Mouse (Mus musculus) liver, embryonic 12.5 days (tissue): Measurements from ENCODE around the gene Fbxl13. TPM values are rescaled to one million over a fixed set of nuclear protein-coding genes. Genes with fewer than 3 reads are reported as not detected.
"Not testable (repeated sequence)": the region's sequence is repeated elsewhere in the genome, so short reads cannot be mapped to it uniquely, and the experiment has no call there.

Experiments used
- ATAC-seq: fragments of 200-750 bp; cut with Nextera tagmentation; 2 replicates; pipeline ENCODE4 v1.8.0; 2017; ENCODE audit warnings: moderate number of reproducible peaks, mild to moderate bottlenecking, moderate library complexity
- H3K27ac ChIP-seq: fragments of 300-500 bp; sonication (generic); 2 replicates; pipeline ENCODE4 v1.5.1; 2016; ENCODE audit warnings: mild to moderate bottlenecking
- H3K27me3 ChIP-seq: fragments of 300-500 bp; sonication (generic); replicated peaks from 2 replicates; pipeline ENCODE4 v1.6.1; 2016; ENCODE audit warnings: mild to moderate bottlenecking, moderate library complexity
- H3K36me3 ChIP-seq: fragments of 300-500 bp; sonication (generic); 2 replicates; pipeline ENCODE4 v1.6.1; 2016; ENCODE audit warnings: mild to moderate bottlenecking, moderate library complexity
- H3K4me1 ChIP-seq: fragments of 300-500 bp; sonication (generic); 2 replicates; pipeline ENCODE4 v1.6.1; 2016
- H3K4me2 ChIP-seq: fragments of 300-500 bp; sonication (generic); 2 replicates; pipeline ENCODE4 v1.6.1; 2016; ENCODE audit warnings: mild to moderate bottlenecking, moderate library complexity
- H3K4me3 ChIP-seq: fragments of 300-500 bp; sonication (generic); 2 replicates; pipeline ENCODE4 v1.5.1; 2016; ENCODE audit warnings: mild to moderate bottlenecking, moderate library complexity
- H3K9ac ChIP-seq: fragments of 300-500 bp; sonication (generic); 2 replicates; pipeline ENCODE4 v1.6.1; 2016; ENCODE audit warnings: mild to moderate bottlenecking, moderate library complexity
- H3K9me3 ChIP-seq: fragments of 300-500 bp; sonication (generic); replicated peaks from 2 replicates; pipeline ENCODE4 v1.6.1; 2016; ENCODE audit warnings: mild to moderate bottlenecking, moderate library complexity
- WGBS: fragments of 180-500 bp; shearing (Covaris S2); methylation state at CpG from one replicate; pipeline ENCODE4 v1.1.7; 2016; ENCODE audit not compliant: insufficient replicate concordance; 5-methylcytosine and 5-hydroxymethylcytosine counted together
- polyA plus RNA-seq: library from polyadenylated mRNA; unstranded; fragments of >200 nt; fragmentation: Nextera tagmentation; extraction: Ambion mirVana; gene quantifications from 2 replicates; pipeline ENCODE4 v1.2.1, GENCODE M21; 2016

The Fbxl13 gene
- polyA plus RNA-seq, 1 experiment from 2014 or later, result 0.23 TPM

DNA sequence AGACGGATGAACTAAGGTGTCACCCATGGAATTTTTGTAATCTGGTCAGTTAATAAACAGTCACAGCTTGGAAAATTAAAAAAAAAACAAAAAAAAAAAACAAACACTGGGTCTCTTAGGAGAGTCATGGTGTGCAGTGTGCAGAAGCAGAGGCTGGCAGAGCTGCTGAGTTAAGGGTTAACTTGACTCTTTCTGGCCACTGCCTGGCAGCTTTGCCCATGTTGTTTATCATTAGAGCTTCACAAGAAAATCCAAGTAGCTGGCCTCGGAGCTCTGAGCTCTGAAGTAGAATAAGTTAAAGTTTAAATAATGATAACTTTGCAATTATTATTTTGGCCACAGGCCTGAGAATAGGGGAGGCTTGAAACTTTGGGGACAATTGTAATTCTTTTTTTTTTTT lies 45.9 kb downstream of the Fbxl13 start:
- H3K36me3 ChIP-seq, ATAC-seq: not testable (repeated sequence)

DNA sequence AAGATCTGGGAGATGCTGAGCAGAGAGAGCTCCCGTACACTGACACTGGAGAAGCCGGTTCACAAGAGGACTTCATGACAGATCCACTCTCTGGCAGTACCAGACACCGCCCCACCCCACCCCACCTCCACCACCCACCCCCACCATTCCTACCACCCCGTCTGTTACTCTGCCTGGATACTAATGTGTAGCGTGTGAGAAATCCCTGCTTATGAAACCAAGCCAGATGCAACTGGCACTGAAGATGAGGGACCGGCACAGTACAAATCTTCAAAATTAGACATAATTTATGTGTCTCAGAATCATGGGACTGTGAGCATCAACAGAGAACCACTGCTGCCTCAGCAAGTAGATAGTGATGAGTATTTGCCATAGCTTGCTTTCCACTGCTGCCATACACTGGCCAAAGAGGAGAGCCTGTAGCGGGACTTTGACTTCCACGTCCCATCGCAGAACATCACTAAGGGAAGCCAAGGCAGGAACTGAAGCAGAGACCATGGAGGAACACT lies 52.2 kb downstream of the Fbxl13 start:
- ATAC-seq, result no peak
- H3K27me3 ChIP-seq, result no peaks in the 10 kb centered on the region
- H3K9ac ChIP-seq, result no peak overlapping the region
- no peaks in the 10 kb centered on the region for H3K9me3 ChIP-seq
- WGBS, result 74% methylated on average over 9 of the region's 9 CpGs
- no peaks in the 10 kb centered on the region for H3K4me1 ChIP-seq
- H3K27ac ChIP-seq, result no peak overlapping the region
- H3K4me2 ChIP-seq, result no peak overlapping the region
- H3K4me3 ChIP-seq, result no peak overlapping the region
- no peaks in the 10 kb centered on the region for H3K36me3 ChIP-seq

More for the DNA sequence above, 45.9 kb downstream of the Fbxl13 start:
- 65% methylated on average over 2 of the region's 2 CpGs for whole genome bisulfite sequencing
- H3K4me2 ChIP-seq, H3K9me3 ChIP-seq, H3K27me3 ChIP-seq, H3K4me3 ChIP-seq, H3K9ac ChIP-seq, H3K4me1 ChIP-seq, H3K27ac ChIP-seq: not testable (repeated sequence)

DNA sequence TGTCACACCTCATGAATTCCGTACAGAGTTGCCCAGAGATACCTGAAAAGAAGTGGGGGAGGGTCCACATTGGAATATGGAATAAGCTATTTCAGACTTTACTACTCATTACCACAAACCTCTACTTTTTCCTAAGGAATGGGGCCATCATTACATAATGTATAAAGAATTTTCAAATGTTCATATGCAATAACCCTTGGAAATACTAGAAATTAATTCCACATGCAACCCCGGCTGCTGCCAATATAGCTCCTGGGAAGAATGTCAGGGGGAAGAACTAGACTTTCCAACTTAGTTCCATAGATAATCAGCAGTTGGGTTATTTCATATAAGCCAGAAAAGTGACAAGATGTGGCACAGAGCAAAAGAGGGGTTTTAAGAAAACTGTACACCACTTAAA lies 53.3 kb downstream of the Fbxl13 start:
- H3K4me1 ChIP-seq, result no peaks in the 10 kb centered on the region
- ATAC-seq, result no peak
- no peaks in the 10 kb centered on the region for H3K9me3 ChIP-seq
- no peak overlapping the region for H3K4me3 ChIP-seq
- H3K27ac ChIP-seq, result no peak overlapping the region
- no peaks in the 10 kb centered on the region for H3K36me3 ChIP-seq
- H3K9ac ChIP-seq, result no peak overlapping the region
- no peak overlapping the region for H3K4me2 ChIP-seq
- 69% methylated on average over 2 of the region's 2 CpGs for WGBS
- no peaks in the 10 kb centered on the region for H3K27me3 ChIP-seq

DNA sequence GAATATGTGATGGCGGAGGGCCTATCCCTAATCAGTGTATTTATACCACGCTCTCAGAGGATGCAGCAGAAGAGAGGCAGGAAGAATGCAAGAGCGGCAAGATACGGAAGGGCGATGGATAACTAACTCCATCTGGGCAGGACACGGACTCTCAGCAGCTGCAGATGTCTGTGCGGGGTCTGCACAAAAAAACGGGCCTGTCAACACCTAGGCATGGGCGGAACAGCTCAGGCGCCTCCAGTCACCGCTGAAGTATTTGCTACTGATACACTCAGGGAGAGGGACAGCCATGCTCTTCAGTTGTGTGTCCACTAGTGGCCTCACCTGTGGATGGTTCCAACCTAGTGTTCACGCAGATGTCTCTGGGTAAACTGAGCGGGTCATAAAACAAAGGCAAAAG lies 57.2 kb downstream of the Fbxl13 start:
- Histone ChIP-seq H3K4me2 (no peak overlapping the region), H3K4me1 (no peaks in the 10 kb centered on the region), H3K4me3 (no peak overlapping the region), H3K9me3 (no peaks in the 10 kb centered on the region), H3K27me3 (no peaks in the 10 kb centered on the region; the same call in 1 of the 2 replicates), H3K36me3 (no peaks in the 10 kb centered on the region), H3K9ac (no peak overlapping the region), H3K27ac (no peak overlapping the region)
- ATAC-seq, result no peak
- WGBS, result 80% methylated on average over 13 of the region's 13 CpGs

DNA sequence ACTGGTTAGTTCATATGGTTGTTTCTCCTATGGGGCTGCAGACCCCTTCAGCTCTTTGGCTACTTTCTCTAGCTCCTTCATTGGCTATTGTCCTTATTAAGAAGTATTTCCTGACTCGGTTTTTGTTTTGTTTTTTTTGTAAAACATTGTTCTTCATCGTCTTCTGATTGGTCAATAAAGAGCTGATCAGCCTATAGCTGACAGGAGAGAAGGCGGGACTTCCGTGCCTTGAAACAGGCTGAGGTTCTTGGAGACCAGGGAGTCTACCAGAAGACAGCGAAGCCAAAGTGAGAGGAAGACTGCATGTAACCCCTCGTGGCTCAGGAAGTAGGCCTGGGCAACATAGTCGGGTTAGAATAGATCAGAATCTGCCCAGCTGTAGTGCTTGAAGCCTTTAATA lies 57.8 kb downstream of the Fbxl13 start:
- no peaks in the 10 kb centered on the region for H3K4me1 ChIP-seq
- no peak overlapping the region for H3K4me2 ChIP-seq
- no peak overlapping the region for H3K9ac ChIP-seq
- no peak overlapping the region for H3K27ac ChIP-seq
- H3K4me3 ChIP-seq, result no peak overlapping the region
- ATAC-seq, result no peak
- WGBS, result 53% methylated on average over 7 of the region's 7 CpGs
- H3K36me3 ChIP-seq, result no peaks in the 10 kb centered on the region
- no peaks in the 10 kb centered on the region for H3K9me3 ChIP-seq
- no peaks in the 10 kb centered on the region; the same call in 1 of the 2 replicates for H3K27me3 ChIP-seq

DNA sequence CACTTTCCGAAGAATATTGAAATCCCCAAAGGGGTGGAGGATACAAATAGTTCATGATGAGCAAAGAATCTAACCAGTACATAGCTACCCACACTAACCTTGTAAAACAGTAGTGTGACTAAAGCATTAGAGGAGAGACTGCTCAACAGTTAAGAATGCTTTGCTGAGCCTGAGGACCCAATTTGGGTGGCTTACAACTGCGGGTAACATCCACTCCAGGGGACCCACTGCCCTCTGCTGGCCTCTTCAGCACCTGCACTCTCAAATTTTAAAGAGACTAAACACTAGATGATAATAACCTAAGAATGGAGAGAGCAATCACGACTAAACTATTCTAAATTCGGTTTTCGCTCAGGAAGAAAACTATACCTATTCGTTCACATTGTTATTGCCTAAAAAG lies 58.7 kb downstream of the Fbxl13 start:
- no peaks in the 10 kb centered on the region for H3K4me1 ChIP-seq
- no peaks in the 10 kb centered on the region for H3K9me3 ChIP-seq
- H3K9ac ChIP-seq, result no peak overlapping the region
- no peak overlapping the region for H3K27ac ChIP-seq
- 41% methylated on average over 6 of the region's 6 CpGs for WGBS
- no peak for ATAC-seq
- no peaks in the 10 kb centered on the region; the same call in 1 of the 2 replicates for H3K27me3 ChIP-seq
- no peaks in the 10 kb centered on the region for H3K36me3 ChIP-seq
- no peak overlapping the region for H3K4me3 ChIP-seq
- no peak overlapping the region for H3K4me2 ChIP-seq

DNA sequence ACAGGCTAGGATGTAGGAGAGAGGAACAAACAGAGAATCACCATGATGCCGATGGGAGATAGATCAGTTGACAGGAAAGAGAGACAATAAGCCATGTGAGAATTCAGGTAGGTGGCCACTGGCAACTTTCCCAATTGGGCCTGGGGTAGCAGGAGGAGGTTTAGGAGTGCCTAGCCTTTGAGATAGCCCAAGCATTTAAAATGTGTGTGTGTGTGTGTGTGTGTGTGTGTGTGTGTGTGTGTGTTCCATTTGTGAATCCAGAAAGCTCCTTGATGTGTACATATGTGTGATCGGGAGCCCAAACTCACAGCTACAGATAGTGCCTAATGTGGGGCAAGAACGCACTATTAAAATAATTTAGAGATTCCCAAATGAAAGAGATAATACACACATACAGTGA lies 67.3 kb downstream of the Fbxl13 start:
- 74% methylated on average over 3 of the region's 3 CpGs for WGBS
- no peak for ATAC-seq

DNA sequence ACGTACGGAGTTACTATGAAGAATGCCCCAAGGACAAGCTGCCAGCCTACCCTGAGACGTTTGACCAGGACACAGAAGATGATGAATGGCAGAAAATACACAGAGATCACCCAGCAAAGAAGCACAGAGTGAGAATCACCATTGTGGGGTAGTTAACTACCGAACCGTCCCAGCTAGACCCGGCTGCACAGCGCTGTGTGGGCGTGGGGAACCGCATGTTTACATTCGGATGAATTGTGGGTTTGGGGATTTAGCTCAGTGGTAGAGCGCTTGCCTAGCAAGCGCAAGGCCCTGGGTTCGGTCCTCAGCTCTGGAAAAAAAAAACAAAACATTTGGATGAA lies 70.3 kb downstream of the Fbxl13 start:
- H3K27ac ChIP-seq, result peak overlapping the region; percentile 66; the same call in 1 of the 2 replicates
- no peaks in the 10 kb centered on the region for H3K36me3 ChIP-seq
- H3K27me3 ChIP-seq, result no peaks in the 10 kb centered on the region
- peak overlapping the region; percentile 28 for H3K4me2 ChIP-seq
- 82% methylated on average over 13 of the region's 13 CpGs for WGBS
- H3K9ac ChIP-seq, result no peak overlapping the region
- peak; percentile 22; the same call in 1 of the 2 replicates for ATAC-seq
- no peak overlapping the region for H3K4me3 ChIP-seq
- peaks cover 19% of the 10 kb centered on the region for H3K4me1 ChIP-seq
- no peaks in the 10 kb centered on the region for H3K9me3 ChIP-seq

More for the DNA sequence above, 67.3 kb downstream of the Fbxl13 start:
- H3K27me3 ChIP-seq, result no peaks in the 10 kb centered on the region
- H3K4me3 ChIP-seq, result no peak overlapping the region
- H3K4me1 ChIP-seq, result peaks cover 13% of the 10 kb centered on the region
- no peak overlapping the region for H3K4me2 ChIP-seq
- no peak overlapping the region for H3K27ac ChIP-seq
- H3K9me3 ChIP-seq, result no peaks in the 10 kb centered on the region
- H3K9ac ChIP-seq, result no peak overlapping the region
- H3K36me3 ChIP-seq, result no peaks in the 10 kb centered on the region

DNA sequence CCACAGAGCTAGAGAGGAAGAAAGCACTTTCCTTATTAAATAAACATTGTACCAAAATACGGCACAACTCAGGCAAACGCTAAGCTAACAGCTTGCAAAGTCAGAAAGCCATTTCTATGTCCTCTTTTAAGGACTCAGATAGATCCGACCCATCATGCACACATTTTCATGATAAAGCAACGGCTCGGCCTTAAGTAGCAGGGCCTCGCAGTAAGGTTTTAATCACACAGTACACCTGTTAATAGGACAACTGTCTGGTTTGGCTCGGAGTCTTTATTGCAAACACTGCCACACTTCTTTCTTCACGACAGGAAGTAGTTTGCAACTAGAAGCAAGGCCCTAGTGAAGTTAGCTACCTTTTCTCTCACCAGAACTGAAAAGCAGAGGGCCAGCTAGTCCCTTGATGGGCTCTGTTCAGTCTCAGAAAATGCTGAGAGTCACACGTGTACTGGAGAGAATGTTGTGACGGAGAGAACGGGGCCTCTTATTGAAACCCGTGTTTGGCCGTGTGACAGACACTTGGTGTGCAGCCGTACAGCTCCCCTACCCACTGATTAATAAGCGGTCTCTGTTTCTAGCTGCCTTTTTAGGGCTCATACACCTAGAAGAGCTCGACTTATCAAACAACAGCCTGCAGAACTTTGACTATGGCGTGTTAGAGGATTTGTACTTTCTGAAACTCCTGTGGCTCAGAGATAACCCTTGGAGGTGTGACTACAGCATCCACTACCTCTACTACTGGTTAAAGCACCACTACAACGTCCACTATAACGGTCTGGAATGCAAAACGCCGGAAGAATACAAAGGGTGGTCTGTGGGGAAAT lies 70.8 kb downstream of the Fbxl13 start:
- 56% methylated on average over 21 of the region's 21 CpGs for WGBS

DNA sequence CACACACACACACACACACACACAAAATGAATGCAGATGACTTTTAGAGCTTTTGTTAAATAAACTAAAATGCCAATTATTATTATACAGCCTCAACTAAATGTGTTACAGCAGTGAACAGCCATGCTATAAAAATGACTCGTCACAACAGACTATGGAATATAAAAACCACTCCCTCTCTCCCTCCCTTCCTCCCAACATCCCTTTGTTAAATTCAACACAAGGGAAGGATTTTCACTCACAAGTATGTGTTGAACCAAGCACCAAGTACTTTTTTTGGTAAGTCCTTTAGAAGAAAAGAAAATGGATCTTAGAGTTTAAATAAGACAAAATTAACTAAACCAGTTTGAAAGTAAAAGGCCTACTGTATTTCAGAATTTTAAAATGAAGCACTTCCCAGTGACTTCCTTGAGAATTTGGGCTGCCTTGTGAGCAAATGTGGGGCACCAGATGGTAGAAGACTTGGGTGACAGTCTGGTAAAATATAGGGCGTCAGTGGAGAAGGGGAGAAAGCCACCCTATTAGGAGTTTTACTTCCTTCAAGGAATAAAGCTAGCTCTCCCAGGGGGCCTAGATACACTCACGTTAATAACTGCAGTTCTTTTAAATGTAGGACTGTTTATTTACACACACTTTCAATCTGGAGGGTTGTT lies 72.5 kb downstream of the Fbxl13 start:
- 60% methylated on average over 3 of the region's 3 CpGs for WGBS
- no peak overlapping the region for H3K27ac ChIP-seq
- ATAC-seq, result no peak
- H3K27me3 ChIP-seq, result no peaks in the 10 kb centered on the region
- no peak overlapping the region for H3K9ac ChIP-seq
- H3K4me1 ChIP-seq, result peaks cover 24% of the 10 kb centered on the region
- no peaks in the 10 kb centered on the region for H3K9me3 ChIP-seq
- no peak overlapping the region for H3K4me2 ChIP-seq
- no peak overlapping the region for H3K4me3 ChIP-seq
- H3K36me3 ChIP-seq, result no peaks in the 10 kb centered on the region

More for the DNA sequence above, 70.8 kb downstream of the Fbxl13 start:
- H3K9ac ChIP-seq, result no peak overlapping the region
- H3K4me3 ChIP-seq, result no peak overlapping the region
- peak overlapping the region; percentile 28 for H3K4me2 ChIP-seq
- peak overlapping the region; percentile 66; the same call in 1 of the 2 replicates for H3K27ac ChIP-seq
- H3K4me1 ChIP-seq, result peaks cover 22% of the 10 kb centered on the region
- no peaks in the 10 kb centered on the region for H3K9me3 ChIP-seq
- H3K27me3 ChIP-seq, result no peaks in the 10 kb centered on the region
- peak; percentile 93 for ATAC-seq
- H3K36me3 ChIP-seq, result no peaks in the 10 kb centered on the region

DNA sequence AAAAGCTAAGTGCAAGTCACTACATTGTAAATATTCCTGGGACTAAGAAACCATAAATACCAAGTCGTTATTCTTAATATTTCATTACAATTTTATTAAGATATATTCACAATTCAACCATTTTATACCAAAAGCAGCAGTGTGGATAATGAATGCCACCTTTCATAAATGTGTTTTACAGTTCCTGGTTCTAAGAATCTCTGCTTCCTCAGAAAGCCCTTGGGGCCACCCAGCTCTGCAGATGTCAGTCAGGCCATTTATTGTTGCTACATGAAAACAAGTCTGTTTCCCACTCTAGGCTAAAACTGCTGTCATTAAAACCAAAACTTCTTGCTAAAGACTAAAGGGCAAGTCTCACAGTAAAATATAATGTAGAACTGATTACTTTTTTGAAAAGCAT lies 77.7 kb downstream of the Fbxl13 start:
- H3K36me3 ChIP-seq, result no peaks in the 10 kb centered on the region
- no peak for ATAC-seq
- peaks cover 13% of the 10 kb centered on the region for H3K4me1 ChIP-seq
- H3K27ac ChIP-seq, result no peak overlapping the region
- H3K4me2 ChIP-seq, result no peak overlapping the region
- H3K27me3 ChIP-seq, result no peaks in the 10 kb centered on the region
- H3K9ac ChIP-seq, result no peak overlapping the region
- WGBS, result 47% methylated on average over 1 of the region's 1 CpGs
- no peaks in the 10 kb centered on the region for H3K9me3 ChIP-seq
- H3K4me3 ChIP-seq, result no peak overlapping the region

DNA sequence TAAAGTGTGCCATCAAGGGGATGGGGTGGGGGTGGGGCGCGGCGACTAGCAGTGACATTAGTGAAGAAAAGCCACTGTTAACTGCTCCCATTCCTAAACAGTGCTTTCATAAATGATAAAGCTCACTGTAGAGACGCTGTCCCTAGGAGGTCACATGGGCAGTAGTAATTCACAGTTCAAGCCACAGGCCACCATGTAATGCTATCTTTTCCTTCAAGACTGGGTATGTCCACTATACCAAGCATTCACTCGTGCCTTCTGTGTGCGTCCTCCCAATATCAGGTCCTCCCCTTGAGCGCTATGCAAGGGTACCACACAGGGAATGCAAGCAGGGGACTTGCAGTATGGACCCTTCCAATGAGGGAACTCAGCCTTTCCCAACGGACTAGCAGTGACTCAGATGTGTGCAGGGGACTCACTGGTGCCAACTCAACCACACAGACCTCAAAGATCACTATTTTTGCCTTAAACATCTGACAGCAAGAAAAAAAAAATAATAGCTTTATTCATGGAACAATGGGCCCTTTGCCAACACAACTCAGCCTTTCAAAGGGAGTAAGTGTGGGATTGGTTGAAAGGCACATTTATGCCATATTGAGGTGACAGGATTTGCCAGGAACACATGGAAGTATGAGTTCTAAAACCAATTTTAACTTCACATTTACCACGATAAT lies 79.9 kb downstream of the Fbxl13 start:
- no peak overlapping the region for H3K27ac ChIP-seq
- no peak for ATAC-seq
- no peaks in the 10 kb centered on the region for H3K36me3 ChIP-seq
- H3K4me2 ChIP-seq, result no peak overlapping the region
- WGBS, result 77% methylated on average over 9 of the region's 9 CpGs
- no peak overlapping the region for H3K9ac ChIP-seq
- H3K9me3 ChIP-seq, result no peaks in the 10 kb centered on the region
- no peak overlapping the region for H3K4me3 ChIP-seq
- H3K4me1 ChIP-seq, result peaks cover 8% of the 10 kb centered on the region; the same call in 1 of the 2 replicates
- H3K27me3 ChIP-seq, result 0 out of 2 replicates have a peak, but pooled peaks cover 4% of the 10 kb centered on the region
